15 mouse cellular contexts compared by ENCODE assay signal in the genomic region with DNA sequence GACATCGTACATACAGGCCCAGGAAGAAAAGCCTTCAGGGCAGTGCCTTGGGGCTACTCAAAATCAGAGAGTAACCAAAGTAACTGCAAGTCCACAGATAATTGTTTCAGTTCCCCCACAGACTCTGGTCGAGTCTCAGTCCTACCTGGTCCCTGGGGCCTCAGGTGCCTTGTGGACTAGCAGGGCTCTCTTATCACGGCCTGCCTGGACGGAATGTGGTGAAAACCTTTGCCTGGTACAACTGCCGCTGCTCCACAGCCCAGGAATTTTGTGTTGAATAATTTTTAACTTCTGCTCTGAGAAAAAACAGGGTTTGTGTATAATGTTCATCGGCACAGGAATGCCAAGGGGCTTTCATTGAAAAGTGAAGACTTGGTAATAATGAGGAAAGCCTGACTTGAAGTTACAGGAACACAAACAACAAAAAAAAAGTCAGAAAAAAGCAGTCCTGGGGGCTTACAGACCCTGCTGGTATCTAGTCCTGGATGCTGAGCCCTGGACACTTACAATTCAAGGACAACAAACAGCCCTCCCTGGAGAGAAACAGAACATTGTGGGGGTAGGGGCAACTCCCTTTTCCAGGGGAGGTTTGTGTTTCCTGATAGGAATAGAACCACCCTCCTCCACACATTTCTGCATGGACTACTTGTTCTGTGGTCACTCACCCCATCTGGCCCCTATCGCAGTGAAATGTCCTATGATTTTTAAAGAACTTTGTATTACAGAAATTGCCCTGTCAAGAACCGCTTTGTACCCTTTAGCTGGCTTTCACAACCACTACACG. TPM values are rescaled to one million over a fixed set of nuclear protein-coding genes. Genes with fewer than 3 reads are reported as not detected.
DNase-seq lines count a peak whose midpoint lies in the region; ATAC-seq and TF ChIP-seq lines count a peak whose summit lies in the region.
"Had no signal": no experiment of that assay in that cellular context is flagged by ENCODE, and none has a peak within 500 bp of the region (broad histone marks: within the 10 kb centered on the region; RNA-seq: fewer than 3 reads in every experiment).

No protein-coding gene starts in this region.

- no peak for DNase-seq in lung, adult 2 months
- DNase-seq in kidney, adult 18-20 months = peak; percentile 75
- peak; percentile 72 to 85 for DNase-seq in kidney, postnatal 25 days
- DNase-seq in testis, postnatal 10 days (ENCODE audit: low spot score) = peak; percentile 62
- no peak for DNase-seq in midbrain, embryonic 11.5 days (ENCODE audit: low spot score, missing footprints)
- DNase-seq: cerebellum, adult 9-11 months; gastrocnemius, postnatal 25 days; thymus, adult 18-20 months had no signal

- peak; percentile 42; the same call in 1 of the 2 replicates for ATAC-seq in lung, embryonic 15.5 days (ENCODE audit: borderline replicate concordance, extremely low read depth, low FRiP score, low TSS enrichment)
- ATAC-seq in midbrain, embryonic 11.5 days (ENCODE audit: low FRiP score) = no peak
- ATAC-seq in megakaryocyte, adult 5-6 weeks (ENCODE audit: poor library complexity, severe bottlenecking) = no peak
- ATAC-seq in hindbrain, embryonic 16.5 days = no peak
- ATAC-seq: forebrain, embryonic 15.5 days had no signal

- no peaks in the 10 kb centered on the region for H3K36me3 ChIP-seq in lung, embryonic 15.5 days
- H3K36me3 ChIP-seq in midbrain, embryonic 11.5 days (ENCODE audit: control insufficient read depth, insufficient read depth, low read length) = no peaks in the 10 kb centered on the region
- no peaks in the 10 kb centered on the region for H3K36me3 ChIP-seq in hindbrain, embryonic 16.5 days (ENCODE audit: control insufficient read depth, insufficient read depth, low read length)
- H3K36me3 ChIP-seq: forebrain, embryonic 15.5 days; limb, embryonic 15.5 days had no signal

- no peaks in the 10 kb centered on the region for H3K9me3 ChIP-seq in lung, embryonic 15.5 days
- no peaks in the 10 kb centered on the region for H3K9me3 ChIP-seq in midbrain, embryonic 11.5 days (ENCODE audit: control insufficient read depth, low read length)
- H3K9me3 ChIP-seq in hindbrain, embryonic 16.5 days (ENCODE audit: control insufficient read depth, low read length) = no peaks in the 10 kb centered on the region
- H3K9me3 ChIP-seq: forebrain, embryonic 15.5 days; limb, embryonic 15.5 days had no signal

- 55% methylated on average over 9 of the region's 9 CpGs for WGBS in lung, embryonic 15.5 days
- WGBS in lung, adult 2 months = 66% methylated on average over 9 of the region's 9 CpGs
- 85% methylated on average over 9 of the region's 9 CpGs for WGBS in midbrain, embryonic 11.5 days
- 85% methylated on average over 9 of the region's 9 CpGs for WGBS in hindbrain, embryonic 16.5 days

- H3K4me2 ChIP-seq in lung, embryonic 15.5 days = peak overlapping the region; percentile 34; the same call in 1 of the 2 replicates
- H3K4me2 ChIP-seq in midbrain, embryonic 11.5 days = no peak overlapping the region
- H3K4me2 ChIP-seq in hindbrain, embryonic 16.5 days (ENCODE audit: low read length) = no peak overlapping the region
- H3K4me2 ChIP-seq: forebrain, embryonic 15.5 days; limb, embryonic 15.5 days had no signal

- H3K27me3 ChIP-seq in lung, embryonic 15.5 days = no peaks in the 10 kb centered on the region
- no peaks in the 10 kb centered on the region for H3K27me3 ChIP-seq in midbrain, embryonic 11.5 days (ENCODE audit: control insufficient read depth, insufficient read depth, low read length)
- H3K27me3 ChIP-seq in hindbrain, embryonic 16.5 days (replicated peaks; ENCODE audit: control insufficient read depth, insufficient read depth, low read length) = no peaks in the 10 kb centered on the region
- H3K27me3 ChIP-seq: forebrain, embryonic 15.5 days; limb, embryonic 15.5 days had no signal

- no peak overlapping the region for H3K4me3 ChIP-seq in lung, embryonic 15.5 days
- no peak overlapping the region for H3K4me3 ChIP-seq in lung, adult 2 months (replicated peaks; ENCODE audit: extremely low read depth, low read depth, low read length)
- H3K4me3 ChIP-seq in midbrain, embryonic 11.5 days (ENCODE audit: low read depth, low read length) = no peak overlapping the region
- H3K4me3 ChIP-seq in hindbrain, embryonic 16.5 days (ENCODE audit: low read length) = no peak overlapping the region
- H3K4me3 ChIP-seq: forebrain, embryonic 15.5 days; limb, embryonic 15.5 days had no signal

- H3K9ac ChIP-seq in lung, embryonic 15.5 days = no peak overlapping the region
- no peak overlapping the region for H3K9ac ChIP-seq in midbrain, embryonic 11.5 days (ENCODE audit: low read length)
- H3K9ac ChIP-seq in hindbrain, embryonic 16.5 days (ENCODE audit: low read depth, low read length) = no peak overlapping the region
- H3K9ac ChIP-seq: forebrain, embryonic 15.5 days; limb, embryonic 15.5 days had no signal

- H3K4me1 ChIP-seq in lung, embryonic 15.5 days = peaks cover 12% of the 10 kb centered on the region; the same call in 1 of the 2 replicates
- H3K4me1 ChIP-seq in lung, adult 2 months (ENCODE audit: control insufficient read depth, insufficient read depth, low read length) = no peaks in the 10 kb centered on the region
- no peaks in the 10 kb centered on the region for H3K4me1 ChIP-seq in midbrain, embryonic 11.5 days (ENCODE audit: control insufficient read depth, insufficient read depth, low read length)
- no peaks in the 10 kb centered on the region for H3K4me1 ChIP-seq in hindbrain, embryonic 16.5 days (ENCODE audit: control insufficient read depth, insufficient read depth, low read depth, low read length)
- H3K4me1 ChIP-seq: forebrain, embryonic 15.5 days had no signal

- no peak for TF ChIP-seq POLR2A in lung, adult 2 months (IDR thresholded peaks at IDR 0.05; ENCODE audit: borderline replicate concordance, extremely low read depth, low read depth, low read length)

- no peak for TF ChIP-seq CTCF in lung, adult 2 months (IDR thresholded peaks at IDR 0.05; ENCODE audit: insufficient read depth, low read length)

- H3K27ac ChIP-seq in lung, embryonic 15.5 days = peak overlapping the region; percentile 77
- H3K27ac ChIP-seq in midbrain, embryonic 11.5 days (ENCODE audit: low read depth, low read length) = no peak overlapping the region
- no peak overlapping the region for H3K27ac ChIP-seq in hindbrain, embryonic 16.5 days (ENCODE audit: low read depth, low read length)
- H3K27ac ChIP-seq: forebrain, embryonic 15.5 days; limb, embryonic 15.5 days had no signal

RNA-seq across cellular contexts. Expression of a gene that starts 25.1 kb away (rescaled TPM):
- 2.9 TPM in 2 replicates for polyA plus RNA-seq in lung, embryonic 15.5 days (2015; fragmentation: Nextera tagmentation; extraction: Ambion mirVana)
- polyA plus RNA-seq in lung, adult 2 months (2012; rRNA removed) = 5.8 and 7.2 TPM in 2 replicates
- 0.15 TPM in 1 of 2 replicates, not detected in the other for polyA plus RNA-seq in midbrain, embryonic 11.5 days (2014; fragmentation: Nextera tagmentation; extraction: Ambion mirVana)
- total RNA-seq in megakaryocyte, adult 5-6 weeks (2015) = not detected in 2 replicates
- not detected in 2 replicates for total RNA-seq in megakaryocyte, adult 5-6 weeks (2017)
- polyA plus RNA-seq in hindbrain, embryonic 16.5 days (2015; fragmentation: Nextera tagmentation; extraction: Ambion mirVana) = not detected in 2 replicates
- total RNA-seq: gastrocnemius, postnatal 25 days; heart, postnatal 25 days had no signal
- polyA plus RNA-seq: forebrain, embryonic 15.5 days had no signal

RNA-seq across cellular contexts. Expression of a gene that starts 25.5 kb away (rescaled TPM):
- 40.2 and 43.4 TPM in 2 replicates for polyA plus RNA-seq in lung, embryonic 15.5 days (2015; fragmentation: Nextera tagmentation; extraction: Ambion mirVana)
- polyA plus RNA-seq in lung, adult 2 months (2012; rRNA removed) = 13.8 and 16.3 TPM in 2 replicates
- polyA plus RNA-seq in midbrain, embryonic 11.5 days (2014; fragmentation: Nextera tagmentation; extraction: Ambion mirVana) = 49.5 and 55.7 TPM in 2 replicates
- total RNA-seq in megakaryocyte, adult 5-6 weeks (2015) = 11.7 and 15.7 TPM in 2 replicates
- total RNA-seq in megakaryocyte, adult 5-6 weeks (2017) = 20.1 and 27.5 TPM in 2 replicates
- polyA plus RNA-seq in hindbrain, embryonic 16.5 days (2015; fragmentation: Nextera tagmentation; extraction: Ambion mirVana) = 28.0 and 31.3 TPM in 2 replicates

RNA-seq across cellular contexts. Expression of a gene that starts 46.0 kb away (rescaled TPM):
- 0.15 and 0.29 TPM in 2 replicates for polyA plus RNA-seq in lung, embryonic 15.5 days (2015; fragmentation: Nextera tagmentation; extraction: Ambion mirVana)
- polyA plus RNA-seq in lung, adult 2 months (2012; rRNA removed) = 0.32 and 2.7 TPM in 2 replicates
- 0.54 and 0.75 TPM in 2 replicates for polyA plus RNA-seq in midbrain, embryonic 11.5 days (2014; fragmentation: Nextera tagmentation; extraction: Ambion mirVana)
- 0.09 and 0.60 TPM in 2 replicates for total RNA-seq in megakaryocyte, adult 5-6 weeks (2015)
- 0.08 and 0.11 TPM in 2 replicates for total RNA-seq in megakaryocyte, adult 5-6 weeks (2017)
- 0.40 and 0.52 TPM in 2 replicates for polyA plus RNA-seq in hindbrain, embryonic 16.5 days (2015; fragmentation: Nextera tagmentation; extraction: Ambion mirVana)
- total RNA-seq: gastrocnemius, postnatal 25 days had no signal

RNA-seq across cellular contexts. Expression of a gene that starts 58.3 kb away (rescaled TPM):
- 1.6 and 2.7 TPM in 2 replicates for polyA plus RNA-seq in lung, embryonic 15.5 days (2015; fragmentation: Nextera tagmentation; extraction: Ambion mirVana)
- 4.3 and 5.2 TPM in 2 replicates for polyA plus RNA-seq in lung, adult 2 months (2012; rRNA removed)
- polyA plus RNA-seq in midbrain, embryonic 11.5 days (2014; fragmentation: Nextera tagmentation; extraction: Ambion mirVana) = 0.58 and 0.87 TPM in 2 replicates
- total RNA-seq in megakaryocyte, adult 5-6 weeks (2015) = 2.7 and 10.3 TPM in 2 replicates
- total RNA-seq in megakaryocyte, adult 5-6 weeks (2017) = 6.0 and 7.2 TPM in 2 replicates
- polyA plus RNA-seq in hindbrain, embryonic 16.5 days (2015; fragmentation: Nextera tagmentation; extraction: Ambion mirVana) = 1.7 and 1.8 TPM in 2 replicates
- total RNA-seq: gastrocnemius, postnatal 25 days; left cerebral cortex, adult 8-10 months had no signal

Comparison
In these comparisons a context has a peak if more than half of its experiments do, and no peak if none do; other contexts are left out.
1. DNase-seq: peak in kidney, adult 18-20 months (single experiment), kidney, postnatal 25 days (2 of 2) and testis, postnatal 10 days (single experiment); none in lung, adult 2 months (single experiment) and midbrain, embryonic 11.5 days (single experiment).